Mouse (Mus musculus) myocyte (in vitro differentiated cells): ENCODE measurements at regions not wholly inside any gene's neighbourhood (a gene's known extent, or its start where the extent isn't known, plus 50 kb on each side); places are given as distances from the start of the nearest gene placed in this dataset.

Experiments used
- CEBPB ChIP-seq: IDR thresholded peaks from 2 replicates; pipeline ENCODE4 v1.6.1; 2011; ENCODE audit warnings: mild to moderate bottlenecking, moderate library complexity; ENCODE audit not compliant: poor library complexity, insufficient read depth, severe bottlenecking
- E2F4 ChIP-seq: IDR thresholded peaks from one replicate; pipeline ENCODE4 v1.6.1; 2011; ENCODE audit warnings: mild to moderate bottlenecking, control low read depth, moderate library complexity; ENCODE audit not compliant: insufficient read depth
- MAX ChIP-seq: IDR thresholded peaks from one replicate; pipeline ENCODE4 v1.6.1; 2011; ENCODE audit warnings: low read depth, mild to moderate bottlenecking, control low read depth
- MYOG ChIP-seq, 3 experiments: IDR thresholded peaks; one replicate each; pipeline ENCODE4 v1.6.1; 2011; ENCODE audit warnings: control low read depth in 2 of 3, low read depth in 2 of 3, mild to moderate bottlenecking in 2 of 3; ENCODE audit not compliant: insufficient read length in 2 of 3, control insufficient read depth in 1 of 3, insufficient read depth in 1 of 3
- POLR2A ChIP-seq: IDR thresholded peaks from one replicate; pipeline ENCODE4 v1.6.1; 2011; ENCODE audit warnings: low read depth, mild to moderate bottlenecking, control low read depth, moderate library complexity; ENCODE audit not compliant: insufficient read length
- POLR2AphosphoS2 ChIP-seq: IDR thresholded peaks from one replicate; pipeline ENCODE4 v1.6.1; 2011; ENCODE audit warnings: low read depth, control low read depth; ENCODE audit not compliant: insufficient read length
- REST ChIP-seq: IDR thresholded peaks from one replicate; pipeline ENCODE4 v1.6.1; 2011; ENCODE audit warnings: mild to moderate bottlenecking, control low read depth, moderate library complexity; ENCODE audit not compliant: insufficient read depth, insufficient read length
- TCF12 ChIP-seq: IDR thresholded peaks from one replicate; pipeline ENCODE4 v1.6.1; 2011; ENCODE audit warnings: mild to moderate bottlenecking, control low read depth; ENCODE audit not compliant: poor library complexity, insufficient read depth, severe bottlenecking
- TCF3 ChIP-seq: IDR thresholded peaks from one replicate; pipeline ENCODE4 v1.6.1; 2011; ENCODE audit warnings: low read depth, control low read depth; ENCODE audit not compliant: insufficient read length
- USF1 ChIP-seq: IDR thresholded peaks from one replicate; pipeline ENCODE4 v1.6.1; 2011; ENCODE audit warnings: low read depth, mild to moderate bottlenecking, control low read depth, moderate library complexity

- TF ChIP-seq POLR2A (no peak), POLR2AphosphoS2 (no peak), MYOG (IDR thresholded peaks at IDR 0.05; ENCODE audit: control insufficient read depth in 1 of 3, insufficient read depth in 1 of 3, insufficient read length in 2 of 3, low read depth in 2 of 3) (no peak), TCF12 (no peak), E2F4 (no peak), REST (no peak), USF1 (no peak), CEBPB (no peak), MAX (no peak), TCF3 (no peak)
Observed at GRCm38 (mm10) chr16:75353394-75353793, 232.5 kb downstream of the Lipi start.
